Mouse (Mus musculus): ENCODE data around the gene 9530068E07Rik. TPM values are rescaled to one million over a fixed set of nuclear protein-coding genes. Genes with fewer than 3 reads are reported as not detected.

The 9530068E07Rik gene
- polyA plus RNA-seq, 1 experiment from 2014 or later, result 172 TPM

- H3K4me2 ChIP-seq (replicated peaks), result no peak overlapping the region
- no peak for ATAC-seq (ENCODE audit: low FRiP score)
- no peaks in the 10 kb centered on the region for H3K27me3 ChIP-seq
- H3K9me3 ChIP-seq (replicated peaks), result no peaks in the 10 kb centered on the region
- H3K36me3 ChIP-seq, result peaks cover 60% of the 10 kb centered on the region
- WGBS, result 78% methylated on average over 9 of the region's 9 CpGs
- no peak overlapping the region for H3K9ac ChIP-seq
- no peak overlapping the region for H3K27ac ChIP-seq
- no peak overlapping the region for H3K4me3 ChIP-seq
- H3K4me1 ChIP-seq, result 0 out of 2 replicates have a peak, but pooled peaks cover 1% of the 10 kb centered on the region
These were observed 9.0 kb downstream of the 9530068E07Rik start for GRCm38 (mm10) chr11:52405196-52405688.

- H3K36me3 ChIP-seq, result peaks cover 45% of the 10 kb centered on the region
These were observed 13.1 kb downstream of the 9530068E07Rik start for GRCm38 (mm10) chr11:52409316-52409715.

GRCm38 (mm10) chr11:52418358-52418757 is 22.1 kb downstream of the 9530068E07Rik start:
- H3K9ac ChIP-seq, result no peak overlapping the region
- H3K27me3 ChIP-seq, result peaks cover 2% of the 10 kb centered on the region; the same call in 1 of the 2 replicates
- no peak overlapping the region for H3K27ac ChIP-seq
- no peak for ATAC-seq (ENCODE audit: low FRiP score)
- H3K9me3 ChIP-seq (replicated peaks), result no peaks in the 10 kb centered on the region
- H3K4me1 ChIP-seq, result no peaks in the 10 kb centered on the region
- WGBS, result 80% methylated on average over 5 of the region's 5 CpGs
- H3K36me3 ChIP-seq, result no peaks in the 10 kb centered on the region
- no peak overlapping the region for H3K4me2 ChIP-seq (replicated peaks)
- H3K4me3 ChIP-seq, result no peak overlapping the region

More at GRCm38 (mm10) chr11:52409316-52409715, 13.1 kb downstream of the 9530068E07Rik start:
- no peaks in the 10 kb centered on the region for H3K4me1 ChIP-seq
- 78% methylated on average over 5 of the region's 5 CpGs for WGBS
- no peak overlapping the region for H3K4me2 ChIP-seq (replicated peaks)
- H3K9ac ChIP-seq, result no peak overlapping the region
- no peaks in the 10 kb centered on the region for H3K27me3 ChIP-seq
- no peak overlapping the region for H3K4me3 ChIP-seq
- no peak overlapping the region for H3K27ac ChIP-seq
- H3K9me3 ChIP-seq (replicated peaks), result no peaks in the 10 kb centered on the region
- no peak for ATAC-seq (ENCODE audit: low FRiP score)

- Histone ChIP-seq H3K4me2 (replicated peaks) (no peak overlapping the region), H3K4me1 (no peaks in the 10 kb centered on the region), H3K27ac (no peak overlapping the region), H3K4me3 (no peak overlapping the region), H3K9me3 (replicated peaks) (no peaks in the 10 kb centered on the region), H3K9ac (no peak overlapping the region), H3K36me3 (no peaks in the 10 kb centered on the region), H3K27me3 (peaks cover 3% of the 10 kb centered on the region; the same call in 1 of the 2 replicates)
- 57% methylated on average over 5 of the region's 5 CpGs for WGBS
- no peak for ATAC-seq (ENCODE audit: low FRiP score)
These were observed 23.0 kb downstream of the 9530068E07Rik start for GRCm38 (mm10) chr11:52419246-52419645.

- no peaks in the 10 kb centered on the region for H3K9me3 ChIP-seq (replicated peaks)
- peaks cover 3% of the 10 kb centered on the region; the same call in 1 of the 2 replicates for H3K27me3 ChIP-seq
- H3K4me2 ChIP-seq (replicated peaks), result no peak overlapping the region
- H3K9ac ChIP-seq, result no peak overlapping the region
- WGBS, result 81% methylated on average over 7 of the region's 7 CpGs
- H3K27ac ChIP-seq, result no peak overlapping the region
- no peaks in the 10 kb centered on the region for H3K36me3 ChIP-seq
- no peak overlapping the region for H3K4me3 ChIP-seq
- ATAC-seq (ENCODE audit: low FRiP score), result no peak
- no peaks in the 10 kb centered on the region for H3K4me1 ChIP-seq
These were observed 23.6 kb downstream of the 9530068E07Rik start for GRCm38 (mm10) chr11:52419861-52420260.

GRCm38 (mm10) chr11:52420296-52421052 is 24.2 kb downstream of the 9530068E07Rik start:
- ATAC-seq (ENCODE audit: low FRiP score), result no peak
- Histone ChIP-seq H3K27ac (no peak overlapping the region), H3K4me3 (no peak overlapping the region), H3K4me1 (no peaks in the 10 kb centered on the region), H3K9me3 (replicated peaks) (no peaks in the 10 kb centered on the region), H3K4me2 (replicated peaks) (no peak overlapping the region), H3K27me3 (peaks cover 3% of the 10 kb centered on the region; the same call in 1 of the 2 replicates), H3K9ac (no peak overlapping the region), H3K36me3 (no peaks in the 10 kb centered on the region)
- 74% methylated on average over 12 of the region's 12 CpGs for WGBS

- Histone ChIP-seq H3K9ac (no peak overlapping the region), H3K4me1 (no peaks in the 10 kb centered on the region), H3K36me3 (no peaks in the 10 kb centered on the region), H3K27ac (no peak overlapping the region), H3K4me3 (no peak overlapping the region), H3K4me2 (replicated peaks) (no peak overlapping the region), H3K27me3 (peaks cover 3% of the 10 kb centered on the region; the same call in 1 of the 2 replicates), H3K9me3 (replicated peaks) (no peaks in the 10 kb centered on the region)
- ATAC-seq (ENCODE audit: low FRiP score), result no peak
- whole genome bisulfite sequencing, result 38% methylated on average over 12 of the region's 12 CpGs
These were observed 25.0 kb downstream of the 9530068E07Rik start for GRCm38 (mm10) chr11:52421053-52421778.

- Histone ChIP-seq H3K27me3 (0 out of 2 replicates have a peak, but pooled peaks cover 6% of the 10 kb centered on the region), H3K4me2 (replicated peaks) (no peak overlapping the region), H3K27ac (no peak overlapping the region), H3K4me3 (no peak overlapping the region), H3K36me3 (no peaks in the 10 kb centered on the region), H3K9ac (no peak overlapping the region), H3K4me1 (no peaks in the 10 kb centered on the region), H3K9me3 (replicated peaks) (no peaks in the 10 kb centered on the region; the same call in 1 of the 2 replicates)
- no peak for ATAC-seq (ENCODE audit: low FRiP score)
- WGBS, result 74% methylated on average over 6 of the region's 6 CpGs
These were observed 33.2 kb downstream of the 9530068E07Rik start for GRCm38 (mm10) chr11:52429440-52429839.

- 62% methylated on average over 5 of the region's 5 CpGs for WGBS
- no peak overlapping the region for H3K27ac ChIP-seq
- H3K36me3 ChIP-seq, result no peaks in the 10 kb centered on the region
- H3K4me2 ChIP-seq (replicated peaks), result no peak overlapping the region
- H3K4me3 ChIP-seq, result no peak overlapping the region
- no peaks in the 10 kb centered on the region; the same call in 1 of the 2 replicates for H3K9me3 ChIP-seq (replicated peaks)
- H3K27me3 ChIP-seq, result peaks cover 8% of the 10 kb centered on the region; the same call in 1 of the 2 replicates
- H3K4me1 ChIP-seq, result no peaks in the 10 kb centered on the region
- no peak overlapping the region for H3K9ac ChIP-seq
- no peak for ATAC-seq (ENCODE audit: low FRiP score)
These were observed 35.4 kb downstream of the 9530068E07Rik start for GRCm38 (mm10) chr11:52431594-52431993.

GRCm38 (mm10) chr11:52432148-52432547 is 35.9 kb downstream of the 9530068E07Rik start:
- H3K4me1 ChIP-seq, result 0 out of 2 replicates have a peak, but pooled peaks cover 2% of the 10 kb centered on the region
- WGBS, result 89% methylated on average over 5 of the region's 5 CpGs
- peaks cover 8% of the 10 kb centered on the region; the same call in 1 of the 2 replicates for H3K27me3 ChIP-seq
- H3K36me3 ChIP-seq, result no peaks in the 10 kb centered on the region
- H3K4me3 ChIP-seq, result no peak overlapping the region
- H3K9ac ChIP-seq, result no peak overlapping the region
- no peak overlapping the region for H3K27ac ChIP-seq
- H3K4me2 ChIP-seq (replicated peaks), result no peak overlapping the region
- H3K9me3 ChIP-seq (replicated peaks), result no peaks in the 10 kb centered on the region; the same call in 1 of the 2 replicates
- no peak for ATAC-seq (ENCODE audit: low FRiP score)

- Histone ChIP-seq H3K4me2 (replicated peaks) (no peak overlapping the region), H3K27ac (no peak overlapping the region), H3K4me3 (no peak overlapping the region), H3K4me1 (0 out of 2 replicates have a peak, but pooled peaks cover 2% of the 10 kb centered on the region), H3K9me3 (replicated peaks) (no peaks in the 10 kb centered on the region; the same call in 1 of the 2 replicates), H3K27me3 (peaks cover 8% of the 10 kb centered on the region; the same call in 1 of the 2 replicates), H3K9ac (no peak overlapping the region), H3K36me3 (no peaks in the 10 kb centered on the region)
- no peak for ATAC-seq (ENCODE audit: low FRiP score)
- WGBS, result 88% methylated on average over 8 of the region's 8 CpGs
These were observed 37.0 kb downstream of the 9530068E07Rik start for GRCm38 (mm10) chr11:52433076-52433796.

Measured in hindbrain, embryonic 12.5 days (tissue).